Mouse (Mus musculus): Measurements from ENCODE around the gene Svip. TPM values are rescaled to one million over a fixed set of nuclear protein-coding genes. Genes with fewer than 3 reads are reported as not detected.

The Svip gene
- polyA plus RNA-seq, 1 experiment from 2014 or later, result 13.1 TPM

- no peaks in the 10 kb centered on the region for H3K36me3 ChIP-seq (ENCODE audit: control insufficient read depth, insufficient read depth, low read length)
- no peak overlapping the region for H3K9ac ChIP-seq (replicated peaks; ENCODE audit: low read depth, low read length)
- 1% methylated on average over 9 of the region's 9 CpGs for WGBS
- H3K9me3 ChIP-seq (ENCODE audit: control insufficient read depth, low read depth, low read length), result no peaks in the 10 kb centered on the region
- H3K4me1 ChIP-seq (ENCODE audit: control insufficient read depth, insufficient read depth, low read length), result peaks cover 3% of the 10 kb centered on the region; the same call in 1 of the 2 replicates
- peak overlapping the region; percentile 53 for H3K4me3 ChIP-seq (ENCODE audit: low read depth, low read length)
- ATAC-seq (ENCODE audit: insufficient number of reproducible peaks, insufficient read depth, low FRiP score, low read depth), result no peak
- H3K27ac ChIP-seq (ENCODE audit: low read length), result peak overlapping the region; percentile 4; the same call in 1 of the 2 replicates
- H3K4me2 ChIP-seq (replicated peaks; ENCODE audit: low read depth, low read length), result peak overlapping the region; percentile 70
- no peaks in the 10 kb centered on the region for H3K27me3 ChIP-seq (ENCODE audit: control insufficient read depth, insufficient read depth, low read length)
Observed at GRCm38 (mm10) chr7:52006296-52006630, 445 bp upstream of the Svip start.

GRCm38 (mm10) chr7:51991020-51991419, 14.8 kb downstream of the Svip start:
- ATAC-seq (ENCODE audit: insufficient number of reproducible peaks, insufficient read depth, low FRiP score, low read depth), result peak; percentile 42; the same call in 1 of the 2 replicates
- Histone ChIP-seq H3K36me3 (ENCODE audit: control insufficient read depth, insufficient read depth, low read length) (no peaks in the 10 kb centered on the region), H3K27me3 (ENCODE audit: control insufficient read depth, insufficient read depth, low read length) (no peaks in the 10 kb centered on the region), H3K4me3 (ENCODE audit: low read depth, low read length) (no peak overlapping the region), H3K4me2 (replicated peaks; ENCODE audit: low read depth, low read length) (no peak overlapping the region), H3K27ac (ENCODE audit: low read length) (no peak overlapping the region), H3K9me3 (ENCODE audit: control insufficient read depth, low read depth, low read length) (no peaks in the 10 kb centered on the region), H3K9ac (replicated peaks; ENCODE audit: low read depth, low read length) (no peak overlapping the region), H3K4me1 (ENCODE audit: control insufficient read depth, insufficient read depth, low read length) (no peaks in the 10 kb centered on the region)
- WGBS, result 79% methylated on average over 3 of the region's 3 CpGs

- Histone ChIP-seq H3K4me3 (ENCODE audit: low read depth, low read length) (no peak overlapping the region), H3K4me2 (replicated peaks; ENCODE audit: low read depth, low read length) (no peak overlapping the region), H3K9me3 (ENCODE audit: control insufficient read depth, low read depth, low read length) (no peaks in the 10 kb centered on the region), H3K27me3 (ENCODE audit: control insufficient read depth, insufficient read depth, low read length) (no peaks in the 10 kb centered on the region), H3K36me3 (ENCODE audit: control insufficient read depth, insufficient read depth, low read length) (no peaks in the 10 kb centered on the region), H3K9ac (replicated peaks; ENCODE audit: low read depth, low read length) (no peak overlapping the region), H3K4me1 (ENCODE audit: control insufficient read depth, insufficient read depth, low read length) (no peaks in the 10 kb centered on the region), H3K27ac (ENCODE audit: low read length) (no peak overlapping the region)
- WGBS, result 57% methylated on average over 6 of the region's 6 CpGs
- ATAC-seq (ENCODE audit: insufficient number of reproducible peaks, insufficient read depth, low FRiP score, low read depth), result no peak
Observed at GRCm38 (mm10) chr7:51986909-51987308, 18.9 kb downstream of the Svip start.

- H3K36me3 ChIP-seq (ENCODE audit: control insufficient read depth, insufficient read depth, low read length), result no peaks in the 10 kb centered on the region
- no peak overlapping the region for H3K4me3 ChIP-seq (ENCODE audit: low read depth, low read length)
- ATAC-seq (ENCODE audit: insufficient number of reproducible peaks, insufficient read depth, low FRiP score, low read depth), result no peak
- no peak overlapping the region for H3K9ac ChIP-seq (replicated peaks; ENCODE audit: low read depth, low read length)
- no peaks in the 10 kb centered on the region for H3K27me3 ChIP-seq (ENCODE audit: control insufficient read depth, insufficient read depth, low read length)
- H3K27ac ChIP-seq (ENCODE audit: low read length), result no peak overlapping the region
- H3K4me1 ChIP-seq (ENCODE audit: control insufficient read depth, insufficient read depth, low read length), result no peaks in the 10 kb centered on the region
- H3K9me3 ChIP-seq (ENCODE audit: control insufficient read depth, low read depth, low read length), result no peaks in the 10 kb centered on the region
- WGBS, result 77% methylated on average over 6 of the region's 6 CpGs
- no peak overlapping the region for H3K4me2 ChIP-seq (replicated peaks; ENCODE audit: low read depth, low read length)
Observed at GRCm38 (mm10) chr7:51985763-51986162, 20.1 kb downstream of the Svip start.

- no peak overlapping the region for H3K9ac ChIP-seq (replicated peaks; ENCODE audit: low read depth, low read length)
- H3K27me3 ChIP-seq (ENCODE audit: control insufficient read depth, insufficient read depth, low read length), result no peaks in the 10 kb centered on the region
- WGBS, result 11% methylated on average over 1 of the region's 1 CpGs
- H3K4me2 ChIP-seq (replicated peaks; ENCODE audit: low read depth, low read length), result no peak overlapping the region
- H3K4me1 ChIP-seq (ENCODE audit: control insufficient read depth, insufficient read depth, low read length), result no peaks in the 10 kb centered on the region
- no peak for ATAC-seq (ENCODE audit: insufficient number of reproducible peaks, insufficient read depth, low FRiP score, low read depth)
- no peak overlapping the region for H3K27ac ChIP-seq (ENCODE audit: low read length)
- no peaks in the 10 kb centered on the region for H3K36me3 ChIP-seq (ENCODE audit: control insufficient read depth, insufficient read depth, low read length)
- no peaks in the 10 kb centered on the region for H3K9me3 ChIP-seq (ENCODE audit: control insufficient read depth, low read depth, low read length)
- no peak overlapping the region for H3K4me3 ChIP-seq (ENCODE audit: low read depth, low read length)
Observed at GRCm38 (mm10) chr7:51982303-51982702, 23.5 kb downstream of the Svip start.

GRCm38 (mm10) chr7:51979271-51979670, 26.5 kb downstream of the Svip start:
- no peaks in the 10 kb centered on the region for H3K4me1 ChIP-seq (ENCODE audit: control insufficient read depth, insufficient read depth, low read length)
- ATAC-seq (ENCODE audit: insufficient number of reproducible peaks, insufficient read depth, low FRiP score, low read depth), result no peak
- no peaks in the 10 kb centered on the region for H3K36me3 ChIP-seq (ENCODE audit: control insufficient read depth, insufficient read depth, low read length)
- H3K4me3 ChIP-seq (ENCODE audit: low read depth, low read length), result no peak overlapping the region
- H3K27me3 ChIP-seq (ENCODE audit: control insufficient read depth, insufficient read depth, low read length), result no peaks in the 10 kb centered on the region
- H3K27ac ChIP-seq (ENCODE audit: low read length), result no peak overlapping the region
- no peak overlapping the region for H3K4me2 ChIP-seq (replicated peaks; ENCODE audit: low read depth, low read length)
- H3K9ac ChIP-seq (replicated peaks; ENCODE audit: low read depth, low read length), result no peak overlapping the region
- 44% methylated on average over 5 of the region's 5 CpGs for WGBS
- no peaks in the 10 kb centered on the region for H3K9me3 ChIP-seq (ENCODE audit: control insufficient read depth, low read depth, low read length)

- Histone ChIP-seq H3K27me3 (ENCODE audit: control insufficient read depth, insufficient read depth, low read length) (no peaks in the 10 kb centered on the region), H3K36me3 (ENCODE audit: control insufficient read depth, insufficient read depth, low read length) (no peaks in the 10 kb centered on the region), H3K27ac (ENCODE audit: low read length) (no peak overlapping the region), H3K9me3 (ENCODE audit: control insufficient read depth, low read depth, low read length) (no peaks in the 10 kb centered on the region), H3K4me3 (ENCODE audit: low read depth, low read length) (no peak overlapping the region), H3K4me1 (ENCODE audit: control insufficient read depth, insufficient read depth, low read length) (no peaks in the 10 kb centered on the region), H3K9ac (replicated peaks; ENCODE audit: low read depth, low read length) (no peak overlapping the region), H3K4me2 (replicated peaks; ENCODE audit: low read depth, low read length) (no peak overlapping the region)
- WGBS, result 75% methylated on average over 6 of the region's 6 CpGs
- no peak for ATAC-seq (ENCODE audit: insufficient number of reproducible peaks, insufficient read depth, low FRiP score, low read depth)
Observed at GRCm38 (mm10) chr7:51975181-51975580, 30.6 kb downstream of the Svip start.

- ATAC-seq (ENCODE audit: insufficient number of reproducible peaks, insufficient read depth, low FRiP score, low read depth), result no peak
- no peak overlapping the region for H3K4me2 ChIP-seq (replicated peaks; ENCODE audit: low read depth, low read length)
- H3K9ac ChIP-seq (replicated peaks; ENCODE audit: low read depth, low read length), result no peak overlapping the region
- H3K36me3 ChIP-seq (ENCODE audit: control insufficient read depth, insufficient read depth, low read length), result no peaks in the 10 kb centered on the region
- H3K9me3 ChIP-seq (ENCODE audit: control insufficient read depth, low read depth, low read length), result no peaks in the 10 kb centered on the region
- H3K27me3 ChIP-seq (ENCODE audit: control insufficient read depth, insufficient read depth, low read length), result no peaks in the 10 kb centered on the region
- no peak overlapping the region for H3K4me3 ChIP-seq (ENCODE audit: low read depth, low read length)
- WGBS, result 86% methylated on average over 2 of the region's 2 CpGs
- H3K4me1 ChIP-seq (ENCODE audit: control insufficient read depth, insufficient read depth, low read length), result no peaks in the 10 kb centered on the region
- H3K27ac ChIP-seq (ENCODE audit: low read length), result no peak overlapping the region
Observed at GRCm38 (mm10) chr7:51973526-51973925, 32.3 kb downstream of the Svip start.

GRCm38 (mm10) chr7:51973091-51973490, 32.7 kb downstream of the Svip start:
- H3K27ac ChIP-seq (ENCODE audit: low read length), result no peak overlapping the region
- no peak overlapping the region for H3K4me2 ChIP-seq (replicated peaks; ENCODE audit: low read depth, low read length)
- H3K9ac ChIP-seq (replicated peaks; ENCODE audit: low read depth, low read length), result no peak overlapping the region
- H3K4me1 ChIP-seq (ENCODE audit: control insufficient read depth, insufficient read depth, low read length), result no peaks in the 10 kb centered on the region
- no peaks in the 10 kb centered on the region for H3K36me3 ChIP-seq (ENCODE audit: control insufficient read depth, insufficient read depth, low read length)
- no peaks in the 10 kb centered on the region for H3K9me3 ChIP-seq (ENCODE audit: control insufficient read depth, low read depth, low read length)
- no peak overlapping the region for H3K4me3 ChIP-seq (ENCODE audit: low read depth, low read length)
- H3K27me3 ChIP-seq (ENCODE audit: control insufficient read depth, insufficient read depth, low read length), result no peaks in the 10 kb centered on the region
- whole genome bisulfite sequencing, result 76% methylated on average over 5 of the region's 5 CpGs
- ATAC-seq (ENCODE audit: insufficient number of reproducible peaks, insufficient read depth, low FRiP score, low read depth), result no peak

Measured in stomach, embryonic 14.5 days (tissue).